Mouse (Mus musculus) CH12.LX (cell line): ENCODE results near the gene Brap.

ENCODE experiments used
- EP300 ChIP-seq: IDR thresholded peaks from 2 replicates; pipeline ENCODE4 v1.6.1; 2011; ENCODE audit warnings: low read length, improper control_type of control experiment
- KAT2A ChIP-seq: IDR thresholded peaks from 2 replicates; pipeline ENCODE4 v1.6.1; 2012; ENCODE audit warnings: low read length, improper control_type of control experiment, inconsistent platforms; ENCODE audit not compliant: insufficient replicate concordance
- POLR2A ChIP-seq: IDR thresholded peaks from 2 replicates; pipeline ENCODE4 v1.6.1; 2011; ENCODE audit warnings: low read depth, mild to moderate bottlenecking, improper control_type of control experiment, low read length
- ZNF384 ChIP-seq: IDR thresholded peaks from 2 replicates; pipeline ENCODE4 v1.6.1; 2012; ENCODE audit warnings: low read depth, low read length, improper control_type of control experiment, inconsistent platforms

DNA sequence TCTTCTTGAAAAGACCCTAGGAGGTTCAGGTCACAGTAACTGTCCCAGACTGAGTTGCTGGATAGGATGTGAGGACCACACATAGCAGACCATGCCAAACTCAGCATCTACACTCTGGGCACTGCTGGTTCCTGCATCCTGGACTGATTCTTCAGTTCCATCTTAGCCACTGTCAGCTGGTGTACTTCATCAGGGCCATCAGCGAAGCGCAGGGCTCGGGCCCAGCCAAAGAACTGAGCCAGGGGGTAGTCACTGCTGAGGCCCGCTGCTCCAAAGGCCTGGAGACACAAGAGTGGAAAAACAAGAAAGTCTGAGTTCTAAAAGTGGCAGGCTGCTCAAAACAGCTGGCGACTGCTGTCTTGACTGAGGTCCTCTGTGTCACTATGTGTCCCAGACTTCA lies 39.3 kb upstream of the Brap start:
- TF ChIP-seq POLR2A (no peak), EP300 (no peak), KAT2A (no peak), ZNF384 (no peak)
